Mouse (Mus musculus) c-Kit-negative CD71-positive TER-119-positive erythroid progenitor cells, embryonic 14.5 days (primary cell): ENCODE measurements around the gene Camk1g.

Experiments used
- DNase-seq: peaks from one replicate; pipeline ENCODE4 v3.0.0-alpha.2; 2013; ENCODE audit warnings: low read depth, low spot score

The Camk1g gene

GRCm38 (mm10) chr1:193302093-193302405, 68.0 kb downstream of the Camk1g start:
- DNase-seq = no peak

GRCm38 (mm10) chr1:193301216-193302092, 68.6 kb downstream of the Camk1g start:
- DNase-seq = no peak

- DNase-seq = no peak
These were observed 70.1 kb downstream of the Camk1g start for GRCm38 (mm10) chr1:193299995-193300394.

GRCm38 (mm10) chr1:193298141-193298765, 71.8 kb downstream of the Camk1g start:
- DNase-seq = no peak
